Mouse (Mus musculus) CH12.LX (cell line): ENCODE data around the gene Rnf208. TPM values are rescaled to one million over a fixed set of nuclear protein-coding genes. Genes with fewer than 3 reads are reported as not detected.

ENCODE experiments used
- DNase-seq: peaks from one replicate; pipeline ENCODE4 v3.0.0-alpha.2; 2013; ENCODE audit errors: extremely low read depth
- H3K27ac ChIP-seq: 2 replicates; pipeline ENCODE4 v1.5.1; 2012; ENCODE audit warnings: low read depth, mild to moderate bottlenecking, control low read depth, moderate library complexity; ENCODE audit not compliant: insufficient read depth
- H3K27me3 ChIP-seq: replicated peaks from 2 replicates; pipeline ENCODE3; 2012; ENCODE audit warnings: inconsistent platforms
- H3K36me3 ChIP-seq, 2 experiments: replicated peaks in 1 of 2; 2 replicates each; pipeline versions ENCODE3 to v1.6.1; 2012; ENCODE audit warnings: inconsistent platforms in 1 of 2, low read length in 1 of 2, mild to moderate bottlenecking in 1 of 2, mixed read lengths in 1 of 2, moderate library complexity in 1 of 2; ENCODE audit not compliant: control insufficient read depth in 1 of 2, insufficient read depth in 1 of 2
- H3K4me1 ChIP-seq, 2 experiments: 2 replicates each; pipeline ENCODE4 v1.6.1; 2012; ENCODE audit warnings: inconsistent platforms in 1 of 2, moderate library complexity in 1 of 2; ENCODE audit not compliant: insufficient read depth in 2 of 2, control insufficient read depth in 1 of 2
- H3K4me2 ChIP-seq: 2 replicates; pipeline ENCODE4 v1.6.1; 2012; ENCODE audit warnings: low read depth, mild to moderate bottlenecking, control low read depth; ENCODE audit not compliant: poor library complexity, insufficient read depth, severe bottlenecking
- H3K4me3 ChIP-seq, 3 experiments: fragments of 150-350 bp in 1 of 3; sonication (generic) in 1 of 3; replicated peaks in 1 of 3; 2 replicates each; pipeline versions ENCODE3 to v1.5.1; 2011 to 2012; ENCODE audit warnings: low read depth in 2 of 3, low read length in 2 of 3, mild to moderate bottlenecking in 2 of 3, moderate library complexity in 2 of 3, control low read depth in 1 of 3, improper control_type of control experiment in 1 of 3, inconsistent platforms in 1 of 3, mixed read lengths in 1 of 3; ENCODE audit not compliant: poor library complexity in 1 of 3
- H3K79me2 ChIP-seq: replicated peaks from 2 replicates; pipeline ENCODE4 v1.6.1; 2012; ENCODE audit warnings: mild to moderate bottlenecking, moderate library complexity; ENCODE audit not compliant: control insufficient read depth, poor library complexity, insufficient read depth, severe bottlenecking; ENCODE audit errors: extremely low read depth
- H3K9ac ChIP-seq: 2 replicates; pipeline ENCODE4 v1.6.1; 2012; ENCODE audit warnings: low read depth, mild to moderate bottlenecking, control low read depth, moderate library complexity; ENCODE audit not compliant: insufficient read depth
- H3K9me3 ChIP-seq: replicated peaks from 2 replicates; pipeline ENCODE3; 2012; ENCODE audit warnings: low read length, inconsistent platforms, mixed read lengths
- BHLHE40 ChIP-seq: IDR thresholded peaks from 2 replicates; pipeline ENCODE4 v1.6.1; 2011; ENCODE audit warnings: mild to moderate bottlenecking, low read depth, low read length, improper control_type of control experiment
- CHD1 ChIP-seq: IDR thresholded peaks from 2 replicates; pipeline ENCODE4 v1.6.1; 2012; ENCODE audit warnings: low read depth, low read length, improper control_type of control experiment, inconsistent platforms
- CTCF ChIP-seq, 2 experiments: IDR thresholded peaks in 1 of 2; conservative IDR thresholded peaks in 1 of 2; 2 replicates each; pipeline ENCODE4 v1.5.1; 2011 to 2012; ENCODE audit warnings: low read depth in 2 of 2, low read length in 2 of 2, improper control_type of control experiment in 1 of 2, inconsistent platforms in 1 of 2, mild to moderate bottlenecking in 1 of 2, moderate library complexity in 1 of 2
- E2F4 ChIP-seq: IDR thresholded peaks from 2 replicates; pipeline ENCODE4 v1.6.1; 2011; ENCODE audit warnings: low read depth, low read length, improper control_type of control experiment; ENCODE audit not compliant: insufficient replicate concordance
- HCFC1 ChIP-seq: IDR thresholded peaks from 2 replicates; pipeline ENCODE4 v1.6.1; 2012; ENCODE audit warnings: low read depth, mild to moderate bottlenecking, inconsistent platforms, low read length, improper control_type of control experiment
- JUN ChIP-seq: IDR thresholded peaks from 2 replicates; pipeline ENCODE4 v1.6.1; 2011; ENCODE audit warnings: low read depth, mild to moderate bottlenecking, low read length, improper control_type of control experiment, moderate library complexity; ENCODE audit not compliant: insufficient read depth
- MXI1 ChIP-seq: IDR thresholded peaks from 2 replicates; pipeline ENCODE4 v1.6.1; 2011; ENCODE audit warnings: mild to moderate bottlenecking, low read depth, low read length, improper control_type of control experiment
- PAX5 ChIP-seq: IDR thresholded peaks from 2 replicates; pipeline ENCODE4 v1.6.1; 2012; ENCODE audit warnings: low read length, inconsistent platforms, mixed read lengths
- POLR2A ChIP-seq: IDR thresholded peaks from 2 replicates; pipeline ENCODE4 v1.6.1; 2011; ENCODE audit warnings: low read depth, mild to moderate bottlenecking, improper control_type of control experiment, low read length
- RAD21 ChIP-seq: IDR thresholded peaks from 2 replicates; pipeline ENCODE4 v1.6.1; 2011; ENCODE audit warnings: low read depth, mild to moderate bottlenecking, low read length, improper control_type of control experiment, moderate library complexity
- RCOR1 ChIP-seq: conservative IDR thresholded peaks from 2 replicates; pipeline ENCODE4 v1.6.1; 2012; ENCODE audit warnings: low read depth, mild to moderate bottlenecking, inconsistent platforms, low read length, improper control_type of control experiment
- SMC3 ChIP-seq: IDR thresholded peaks from 2 replicates; pipeline ENCODE4 v1.6.1; 2011; ENCODE audit warnings: low read depth, low read length, improper control_type of control experiment
- UBTF ChIP-seq: IDR thresholded peaks from 2 replicates; pipeline ENCODE4 v1.6.1; 2012; ENCODE audit warnings: low read depth, mild to moderate bottlenecking, inconsistent platforms, low read length, improper control_type of control experiment, moderate library complexity
- USF1 ChIP-seq: IDR thresholded peaks from 2 replicates; pipeline ENCODE4 v1.6.1; 2014; ENCODE audit warnings: low read depth, mild to moderate bottlenecking, inconsistent platforms, low read length, improper control_type of control experiment
- ZKSCAN1 ChIP-seq: IDR thresholded peaks from 2 replicates; pipeline ENCODE4 v1.6.1; 2012; ENCODE audit warnings: low read depth, inconsistent platforms, low read length, improper control_type of control experiment, borderline replicate concordance
- dilution Hi-C: fragments of 300-500 bp; cut with MboI; formaldehyde crosslinking; loops from 2 replicates; pipeline ENCODE4 v1.14.3; 2020; ENCODE audit warnings: low sequenced_read_pairs; ENCODE audit not compliant: extremely low pct_unique_long_range_greater_than_20kb, extremely low pct_ligation_motif_present
- in situ Hi-C: fragments of 300-500 bp; cut with MboI; formaldehyde crosslinking; loops from 3 replicates; pipeline ENCODE4 v1.14.3; 2019; ENCODE audit warnings: low sequenced_read_pairs, low pct_ligation_motif_present, low pct_unique_long_range_greater_than_20kb, mixed read lengths
- polyA plus RNA-seq: library from polyadenylated mRNA; unstranded; fragments of >175 nt; gene quantifications from 2 replicates; pipeline ENCODE4 v1.2.1, GENCODE M21; 2012; ENCODE audit warnings: low read depth; ENCODE audit not compliant: insufficient read length
- total RNA-seq, 2 experiments: library from RNA; depleted of rRNA; stranded (reverse); fragments of 300-350 nt in 1 of 2; fragments of >200 nt in 1 of 2; gene quantifications; 2 replicates each; pipeline ENCODE4 v1.2.3; 2012 to 2014

Gene Rnf208
- total and polyA plus RNA-seq, 3 experiments = 0.34 to 1.7 (median 1.4) TPM

GRCm38 (mm10) chr2:25244144-25244543 is 2.1 kb downstream of the Rnf208 start:
- peaks cover 8 to 16% of the 10 kb centered on the region in 2 experiments for H3K4me1 ChIP-seq
- no peak overlapping the region for H3K9ac ChIP-seq
- TF ChIP-seq POLR2A (peak; percentile 14; the same call in 1 of the 2 replicates), SMC3 (no peak)
- no peaks in the 10 kb centered on the region for H3K9me3 ChIP-seq
- dilution Hi-C loops (no loop called here), in situ Hi-C loops (no loop called here)
- peaks cover 19% of the 10 kb centered on the region for H3K27me3 ChIP-seq
- H3K4me3 ChIP-seq = no peak overlapping the region
- H3K79me2 ChIP-seq = no peaks in the 10 kb centered on the region
- no peak for DNase-seq
- peaks cover 43 to 58% of the 10 kb centered on the region in 2 experiments for H3K36me3 ChIP-seq
- no peak overlapping the region for H3K27ac ChIP-seq
- H3K4me2 ChIP-seq = no peak overlapping the region

DNA sequence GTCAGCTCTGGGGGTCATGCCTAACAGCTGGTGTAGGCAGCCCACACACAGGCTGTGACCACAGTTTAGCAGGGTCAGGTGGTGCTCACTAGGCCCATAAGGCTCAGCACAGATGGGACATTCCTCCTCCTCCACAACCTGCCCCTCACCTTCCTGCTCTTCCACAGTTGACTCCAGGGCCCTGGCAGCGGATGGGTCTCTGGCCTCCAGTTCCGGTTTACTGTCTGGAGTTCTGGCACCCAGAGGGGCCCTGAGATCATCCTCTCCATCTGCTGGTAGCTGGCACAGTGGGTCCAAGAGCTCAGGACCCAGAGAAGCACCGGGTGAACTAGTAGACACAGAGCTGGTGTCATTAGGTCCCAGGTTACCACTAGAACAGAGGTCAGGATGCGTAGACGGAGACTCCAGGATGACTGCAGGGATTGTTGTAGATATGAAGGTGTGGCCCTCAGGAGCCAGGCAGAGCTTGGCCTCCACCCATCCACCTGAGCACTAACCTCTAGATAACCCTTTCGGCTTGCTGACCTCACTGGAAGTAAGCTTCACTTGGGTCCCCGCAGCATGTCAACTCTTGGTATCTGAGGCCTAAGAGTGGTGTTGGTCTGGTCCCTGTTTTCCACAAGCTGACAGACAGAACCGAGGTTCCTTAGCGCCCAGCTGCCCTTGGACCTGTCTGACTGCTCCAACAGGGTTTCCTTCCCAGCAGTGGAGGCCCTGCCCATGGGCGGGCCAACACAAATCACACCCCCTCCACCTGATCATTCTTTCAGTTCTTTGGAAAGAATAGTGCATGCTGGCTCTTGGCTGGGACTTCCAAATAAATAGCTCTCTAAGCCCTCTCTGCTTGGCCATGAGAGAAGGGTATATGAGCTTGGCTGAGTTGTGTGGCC is 4.4 kb downstream of the Rnf208 start, which contains the start of gene AL732309.1:
TSS of gene AL732309.1 (minus strand) at position 681 of the 890 bp plus-strand sequence.
- H3K4me1 ChIP-seq = peaks cover 3% of the 10 kb centered on the region in 2 experiments

GRCm38 (mm10) chr2:25252331-25252730 is 10.3 kb downstream of the Rnf208 start:
- TF ChIP-seq MXI1 (no peak), RAD21 (peak; percentile 28), BHLHE40 (no peak), CHD1 (no peak), PAX5 (no peak), ZKSCAN1 (no peak), SMC3 (peak; percentile 68), CTCF (conservative IDR thresholded peaks at IDR 0.05 in 1 of 2, IDR thresholded peaks at IDR 0.05 in 1 of 2; ENCODE audit: low read depth in 2 of 2, low read length in 2 of 2) (peak in 1 of 2 experiments; percentile 71; a peak in 2 of 4 replicates), UBTF (no peak)
- H3K27me3 ChIP-seq = no peaks in the 10 kb centered on the region
- dilution Hi-C loops = no loop called here
- peaks cover 14% of the 10 kb centered on the region for H3K79me2 ChIP-seq
- peak; percentile 45 for DNase-seq
- peaks cover 0 to 17% of the 10 kb centered on the region in 2 experiments; a peak in 2 of 4 replicates for H3K4me1 ChIP-seq
- peaks cover 60 to 68% of the 10 kb centered on the region in 2 experiments for H3K36me3 ChIP-seq
- H3K27ac ChIP-seq = no peak overlapping the region
- no peak overlapping the region for H3K4me3 ChIP-seq
- no peak overlapping the region for H3K9ac ChIP-seq
- H3K9me3 ChIP-seq = no peaks in the 10 kb centered on the region
- in situ Hi-C loops = loop anchor here (5.0 kb wide), 1 partner anchor 45 kb away; no protein-coding TSS in a partner anchor
- no peak overlapping the region for H3K4me2 ChIP-seq

More for the DNA sequence above, 4.4 kb downstream of the Rnf208 start, which contains the start of gene AL732309.1:
- H3K36me3 ChIP-seq = peaks cover 64 to 81% of the 10 kb centered on the region in 2 experiments
- H3K27ac ChIP-seq = no peak within 1 kb of the TSS
- no peak within 1 kb of the TSS for H3K4me2 ChIP-seq
- no peaks in the 10 kb centered on the region for H3K9me3 ChIP-seq
- DNase-seq = no peak
- H3K4me3 ChIP-seq = no peak within 1 kb of the TSS
- H3K9ac ChIP-seq = no peak within 1 kb of the TSS
- no peaks in the 10 kb centered on the region for H3K79me2 ChIP-seq
- H3K27me3 ChIP-seq = peaks cover 6% of the 10 kb centered on the region
- dilution Hi-C loops = no loop called here
- TF ChIP-seq UBTF (no peak), USF1 (no peak), E2F4 (no peak), SMC3 (no peak), RAD21 (no peak), BHLHE40 (no peak), JUN (no peak), HCFC1 (no peak), MXI1 (no peak), RCOR1 (no peak)
- TF ChIP-seq, all 38 proteins: peak for 0
- in situ Hi-C loops = no loop called here
